Mouse (Mus musculus): ENCODE measurements around the gene Schip1. TPM values are rescaled to one million over a fixed set of nuclear protein-coding genes. Genes with fewer than 3 reads are reported as not detected.

Gene Schip1
- polyA plus RNA-seq, 1 experiment from 2014 or later = 164 TPM

GRCm38 (mm10) chr3:68138833-68139627 lies 74.4 kb downstream of the Schip1 start:
- no peaks in the 10 kb centered on the region for H3K36me3 ChIP-seq
- H3K4me1 ChIP-seq = 0 out of 2 replicates have a peak, but pooled peaks cover 4% of the 10 kb centered on the region
- H3K9me3 ChIP-seq (replicated peaks) = no peaks in the 10 kb centered on the region
- no peak overlapping the region for H3K4me3 ChIP-seq (replicated peaks)
- H3K9ac ChIP-seq (replicated peaks) = no peak overlapping the region
- H3K27ac ChIP-seq (replicated peaks) = no peak overlapping the region
- H3K4me2 ChIP-seq = no peak overlapping the region
- ATAC-seq (ENCODE audit: low FRiP score) = no peak
- H3K27me3 ChIP-seq (replicated peaks) = no peaks in the 10 kb centered on the region
- 46% methylated on average over 5 of the region's 5 CpGs for WGBS

GRCm38 (mm10) chr3:68150688-68151087 lies 86.1 kb downstream of the Schip1 start:
- H3K4me2 ChIP-seq = no peak overlapping the region
- no peaks in the 10 kb centered on the region for H3K36me3 ChIP-seq
- WGBS = 70% methylated on average over 8 of the region's 8 CpGs
- H3K27ac ChIP-seq (replicated peaks) = no peak overlapping the region
- H3K9me3 ChIP-seq (replicated peaks) = no peaks in the 10 kb centered on the region
- no peak overlapping the region for H3K9ac ChIP-seq (replicated peaks)
- no peaks in the 10 kb centered on the region for H3K4me1 ChIP-seq
- no peaks in the 10 kb centered on the region for H3K27me3 ChIP-seq (replicated peaks)
- no peak for ATAC-seq (ENCODE audit: low FRiP score)
- H3K4me3 ChIP-seq (replicated peaks) = no peak overlapping the region

GRCm38 (mm10) chr3:68160175-68160574 lies 95.6 kb downstream of the Schip1 start:
- Histone ChIP-seq H3K4me3 (replicated peaks) (no peak overlapping the region), H3K27me3 (replicated peaks) (no peaks in the 10 kb centered on the region), H3K27ac (replicated peaks) (no peak overlapping the region), H3K36me3 (no peaks in the 10 kb centered on the region), H3K9ac (replicated peaks) (no peak overlapping the region), H3K4me2 (no peak overlapping the region), H3K9me3 (replicated peaks) (no peaks in the 10 kb centered on the region), H3K4me1 (no peaks in the 10 kb centered on the region)
- ATAC-seq (ENCODE audit: low FRiP score) = no peak
- 85% methylated on average over 1 of the region's 1 CpGs for WGBS

GRCm38 (mm10) chr3:68160760-68161159 lies 96.2 kb downstream of the Schip1 start:
- H3K27me3 ChIP-seq (replicated peaks) = no peaks in the 10 kb centered on the region
- H3K27ac ChIP-seq (replicated peaks) = no peak overlapping the region
- H3K9me3 ChIP-seq (replicated peaks) = no peaks in the 10 kb centered on the region
- H3K36me3 ChIP-seq = no peaks in the 10 kb centered on the region
- no peak overlapping the region for H3K4me3 ChIP-seq (replicated peaks)
- no peak overlapping the region for H3K9ac ChIP-seq (replicated peaks)
- no peak overlapping the region for H3K4me2 ChIP-seq
- WGBS = 84% methylated on average over 3 of the region's 3 CpGs
- H3K4me1 ChIP-seq = no peaks in the 10 kb centered on the region
- no peak for ATAC-seq (ENCODE audit: low FRiP score)

- H3K36me3 ChIP-seq = no peaks in the 10 kb centered on the region
- H3K9me3 ChIP-seq (replicated peaks) = no peaks in the 10 kb centered on the region
- H3K4me2 ChIP-seq = no peak overlapping the region
- H3K27me3 ChIP-seq (replicated peaks) = no peaks in the 10 kb centered on the region
- no peak for ATAC-seq (ENCODE audit: low FRiP score)
- 47% methylated on average over 1 of the region's 1 CpGs for WGBS
- H3K4me3 ChIP-seq (replicated peaks) = no peak overlapping the region
- no peak overlapping the region for H3K27ac ChIP-seq (replicated peaks)
- no peaks in the 10 kb centered on the region for H3K4me1 ChIP-seq
- H3K9ac ChIP-seq (replicated peaks) = no peak overlapping the region
These were observed 113.6 kb downstream of the Schip1 start for GRCm38 (mm10) chr3:68178248-68178647.

- no peak for ATAC-seq (ENCODE audit: low FRiP score)
- Histone ChIP-seq H3K27me3 (replicated peaks) (no peaks in the 10 kb centered on the region), H3K4me3 (replicated peaks) (no peak overlapping the region), H3K4me1 (peaks cover 5% of the 10 kb centered on the region; the same call in 1 of the 2 replicates), H3K4me2 (no peak overlapping the region), H3K9ac (replicated peaks) (no peak overlapping the region), H3K9me3 (replicated peaks) (no peaks in the 10 kb centered on the region), H3K27ac (replicated peaks) (no peak overlapping the region), H3K36me3 (no peaks in the 10 kb centered on the region)
- 57% methylated on average over 8 of the region's 8 CpGs for WGBS
These were observed 122.9 kb downstream of the Schip1 start for GRCm38 (mm10) chr3:68187471-68187870.

GRCm38 (mm10) chr3:68189100-68189499 lies 124.5 kb downstream of the Schip1 start:
- no peak overlapping the region for H3K27ac ChIP-seq (replicated peaks)
- ATAC-seq (ENCODE audit: low FRiP score) = no peak
- 89% methylated on average over 2 of the region's 2 CpGs for WGBS
- H3K9me3 ChIP-seq (replicated peaks) = no peaks in the 10 kb centered on the region
- no peak overlapping the region for H3K4me2 ChIP-seq
- H3K36me3 ChIP-seq = no peaks in the 10 kb centered on the region
- H3K27me3 ChIP-seq (replicated peaks) = no peaks in the 10 kb centered on the region
- H3K4me1 ChIP-seq = peaks cover 5% of the 10 kb centered on the region; the same call in 1 of the 2 replicates
- no peak overlapping the region for H3K4me3 ChIP-seq (replicated peaks)
- H3K9ac ChIP-seq (replicated peaks) = no peak overlapping the region

- no peak overlapping the region for H3K4me2 ChIP-seq
- no peak overlapping the region for H3K27ac ChIP-seq (replicated peaks)
- H3K36me3 ChIP-seq = no peaks in the 10 kb centered on the region
- H3K4me3 ChIP-seq (replicated peaks) = no peak overlapping the region
- H3K4me1 ChIP-seq = no peaks in the 10 kb centered on the region
- H3K9ac ChIP-seq (replicated peaks) = no peak overlapping the region
- WGBS = 68% methylated on average over 1 of the region's 1 CpGs
- no peaks in the 10 kb centered on the region for H3K9me3 ChIP-seq (replicated peaks)
- ATAC-seq (ENCODE audit: low FRiP score) = no peak
- H3K27me3 ChIP-seq (replicated peaks) = no peaks in the 10 kb centered on the region
These were observed 132.3 kb downstream of the Schip1 start for GRCm38 (mm10) chr3:68196933-68197332.

- H3K9ac ChIP-seq (replicated peaks) = no peak overlapping the region
- ATAC-seq (ENCODE audit: low FRiP score) = no peak
- no peaks in the 10 kb centered on the region for H3K36me3 ChIP-seq
- peaks cover 11% of the 10 kb centered on the region for H3K4me1 ChIP-seq
- 13% methylated on average over 1 of the region's 1 CpGs for WGBS
- H3K4me2 ChIP-seq = no peak overlapping the region
- no peaks in the 10 kb centered on the region for H3K9me3 ChIP-seq (replicated peaks)
- H3K27ac ChIP-seq (replicated peaks) = no peak overlapping the region
- no peaks in the 10 kb centered on the region for H3K27me3 ChIP-seq (replicated peaks)
- no peak overlapping the region for H3K4me3 ChIP-seq (replicated peaks)
These were observed 136.6 kb downstream of the Schip1 start for GRCm38 (mm10) chr3:68201214-68201613.

GRCm38 (mm10) chr3:68202162-68202902 lies 137.7 kb downstream of the Schip1 start:
- Histone ChIP-seq H3K4me3 (replicated peaks) (no peak overlapping the region), H3K4me1 (peaks cover 11% of the 10 kb centered on the region), H3K36me3 (no peaks in the 10 kb centered on the region), H3K9me3 (replicated peaks) (no peaks in the 10 kb centered on the region), H3K27me3 (replicated peaks) (no peaks in the 10 kb centered on the region), H3K27ac (replicated peaks) (no peak overlapping the region), H3K9ac (replicated peaks) (no peak overlapping the region), H3K4me2 (no peak overlapping the region)
- WGBS = 20% methylated on average over 4 of the region's 4 CpGs
- ATAC-seq (ENCODE audit: low FRiP score) = no peak

- Histone ChIP-seq H3K4me2 (no peak overlapping the region), H3K27ac (replicated peaks) (no peak overlapping the region), H3K4me3 (replicated peaks) (no peak overlapping the region), H3K27me3 (replicated peaks) (no peaks in the 10 kb centered on the region), H3K9me3 (replicated peaks) (no peaks in the 10 kb centered on the region), H3K36me3 (no peaks in the 10 kb centered on the region), H3K4me1 (peaks cover 14% of the 10 kb centered on the region), H3K9ac (replicated peaks) (no peak overlapping the region)
- ATAC-seq (ENCODE audit: low FRiP score) = no peak
- WGBS = 29% methylated on average over 4 of the region's 4 CpGs
These were observed 139.4 kb downstream of the Schip1 start for GRCm38 (mm10) chr3:68203934-68204467.

- 76% methylated on average over 4 of the region's 4 CpGs for WGBS
- no peaks in the 10 kb centered on the region for H3K27me3 ChIP-seq (replicated peaks)
These were observed 145.8 kb downstream of the Schip1 start for GRCm38 (mm10) chr3:68210422-68210821.

More at GRCm38 (mm10) chr3:68210422-68210821, 145.8 kb downstream of the Schip1 start:
- H3K9ac ChIP-seq (replicated peaks) = no peak overlapping the region
- 0 out of 2 replicates have a peak, but pooled peaks cover 3% of the 10 kb centered on the region for H3K4me1 ChIP-seq
- no peak overlapping the region for H3K4me3 ChIP-seq (replicated peaks)
- no peak overlapping the region for H3K4me2 ChIP-seq
- H3K36me3 ChIP-seq = no peaks in the 10 kb centered on the region
- no peak for ATAC-seq (ENCODE audit: low FRiP score)
- no peak overlapping the region for H3K27ac ChIP-seq (replicated peaks)
- no peaks in the 10 kb centered on the region for H3K9me3 ChIP-seq (replicated peaks)

All from neural tube, embryonic 15.5 days (tissue).